Mouse (Mus musculus): ENCODE measurements at regions not wholly inside any gene's neighbourhood (a gene's known extent, or its start where the extent isn't known, plus 50 kb on each side); places are given as distances from the start of the nearest gene placed in this dataset.

GRCm38 (mm10) chr14:71973016-71973415 lies 518.6 kb downstream of the Gm9195 start:
- Histone ChIP-seq H3K36me3 (ENCODE audit: control insufficient read depth, insufficient read depth, low read length) (no peaks in the 10 kb centered on the region), H3K4me1 (ENCODE audit: control insufficient read depth, insufficient read depth, low read depth, low read length) (no peaks in the 10 kb centered on the region), H3K9me3 (ENCODE audit: control insufficient read depth, low read length) (no peaks in the 10 kb centered on the region), H3K27me3 (replicated peaks; ENCODE audit: control insufficient read depth, insufficient read depth, low read length) (no peaks in the 10 kb centered on the region), H3K27ac (ENCODE audit: low read depth, low read length) (no peak overlapping the region), H3K9ac (ENCODE audit: low read depth, low read length) (no peak overlapping the region), H3K4me2 (ENCODE audit: low read length) (no peak overlapping the region), H3K4me3 (ENCODE audit: low read length) (no peak overlapping the region)
- no peak for ATAC-seq
- WGBS, result 88% methylated on average over 4 of the region's 4 CpGs

GRCm38 (mm10) chr14:71972521-71972920 lies 519.1 kb downstream of the Gm9195 start:
- WGBS, result 93% methylated on average over 1 of the region's 1 CpGs
- no peaks in the 10 kb centered on the region for H3K27me3 ChIP-seq (replicated peaks; ENCODE audit: control insufficient read depth, insufficient read depth, low read length)
- no peak for ATAC-seq
- no peak overlapping the region for H3K27ac ChIP-seq (ENCODE audit: low read depth, low read length)
- H3K9ac ChIP-seq (ENCODE audit: low read depth, low read length), result no peak overlapping the region
- no peaks in the 10 kb centered on the region for H3K36me3 ChIP-seq (ENCODE audit: control insufficient read depth, insufficient read depth, low read length)
- no peak overlapping the region for H3K4me3 ChIP-seq (ENCODE audit: low read length)
- no peaks in the 10 kb centered on the region for H3K4me1 ChIP-seq (ENCODE audit: control insufficient read depth, insufficient read depth, low read depth, low read length)
- H3K4me2 ChIP-seq (ENCODE audit: low read length), result no peak overlapping the region
- H3K9me3 ChIP-seq (ENCODE audit: control insufficient read depth, low read length), result no peaks in the 10 kb centered on the region

GRCm38 (mm10) chr14:71967646-71968045 lies 524.0 kb downstream of the Gm9195 start:
- Histone ChIP-seq H3K9ac (ENCODE audit: low read depth, low read length) (no peak overlapping the region), H3K4me2 (ENCODE audit: low read length) (no peak overlapping the region), H3K27me3 (replicated peaks; ENCODE audit: control insufficient read depth, insufficient read depth, low read length) (no peaks in the 10 kb centered on the region), H3K4me3 (ENCODE audit: low read length) (no peak overlapping the region), H3K36me3 (ENCODE audit: control insufficient read depth, insufficient read depth, low read length) (no peaks in the 10 kb centered on the region), H3K4me1 (ENCODE audit: control insufficient read depth, insufficient read depth, low read depth, low read length) (no peaks in the 10 kb centered on the region), H3K9me3 (ENCODE audit: control insufficient read depth, low read length) (no peaks in the 10 kb centered on the region), H3K27ac (ENCODE audit: low read depth, low read length) (no peak overlapping the region)
- 64% methylated on average over 6 of the region's 6 CpGs for WGBS
- no peak for ATAC-seq

- no peak overlapping the region for H3K27ac ChIP-seq (ENCODE audit: low read depth, low read length)
- H3K4me3 ChIP-seq (ENCODE audit: low read length), result no peak overlapping the region
- WGBS, result 3% methylated on average over 4 of the region's 4 CpGs
- peak; percentile 87 for ATAC-seq
- no peaks in the 10 kb centered on the region for H3K27me3 ChIP-seq (replicated peaks; ENCODE audit: control insufficient read depth, insufficient read depth, low read length)
- H3K9me3 ChIP-seq (ENCODE audit: control insufficient read depth, low read length), result no peaks in the 10 kb centered on the region
- H3K4me1 ChIP-seq (ENCODE audit: control insufficient read depth, insufficient read depth, low read depth, low read length), result no peaks in the 10 kb centered on the region
- no peak overlapping the region for H3K9ac ChIP-seq (ENCODE audit: low read depth, low read length)
- no peak overlapping the region for H3K4me2 ChIP-seq (ENCODE audit: low read length)
- no peaks in the 10 kb centered on the region for H3K36me3 ChIP-seq (ENCODE audit: control insufficient read depth, insufficient read depth, low read length)
Observed at GRCm38 (mm10) chr14:71963389-71964169, 528.1 kb downstream of the Gm9195 start.

GRCm38 (mm10) chr14:71948701-71949100 lies 542.9 kb downstream of the Gm9195 start:
- no peak overlapping the region for H3K9ac ChIP-seq (ENCODE audit: low read depth, low read length)
- H3K4me3 ChIP-seq (ENCODE audit: low read length), result no peak overlapping the region
- H3K9me3 ChIP-seq (ENCODE audit: control insufficient read depth, low read length), result no peaks in the 10 kb centered on the region
- no peaks in the 10 kb centered on the region for H3K36me3 ChIP-seq (ENCODE audit: control insufficient read depth, insufficient read depth, low read length)
- no peak overlapping the region for H3K4me2 ChIP-seq (ENCODE audit: low read length)
- no peaks in the 10 kb centered on the region for H3K4me1 ChIP-seq (ENCODE audit: control insufficient read depth, insufficient read depth, low read depth, low read length)
- WGBS, result 87% methylated on average over 2 of the region's 2 CpGs
- H3K27ac ChIP-seq (ENCODE audit: low read depth, low read length), result no peak overlapping the region
- ATAC-seq, result no peak
- no peaks in the 10 kb centered on the region for H3K27me3 ChIP-seq (replicated peaks; ENCODE audit: control insufficient read depth, insufficient read depth, low read length)

GRCm38 (mm10) chr14:71937157-71937485 lies 554.5 kb downstream of the Gm9195 start:
- H3K36me3 ChIP-seq (ENCODE audit: control insufficient read depth, insufficient read depth, low read length), result no peaks in the 10 kb centered on the region
- no peaks in the 10 kb centered on the region for H3K9me3 ChIP-seq (ENCODE audit: control insufficient read depth, low read length)
- H3K27ac ChIP-seq (ENCODE audit: low read depth, low read length), result no peak overlapping the region
- no peaks in the 10 kb centered on the region; the same call in 1 of the 2 replicates for H3K4me1 ChIP-seq (ENCODE audit: control insufficient read depth, insufficient read depth, low read depth, low read length)
- 0 out of 2 replicates have a peak, but pooled peaks cover 2% of the 10 kb centered on the region for H3K27me3 ChIP-seq (replicated peaks; ENCODE audit: control insufficient read depth, insufficient read depth, low read length)
- ATAC-seq, result no peak
- 63% methylated on average over 2 of the region's 2 CpGs for WGBS
- H3K9ac ChIP-seq (ENCODE audit: low read depth, low read length), result no peak overlapping the region
- no peak overlapping the region for H3K4me3 ChIP-seq (ENCODE audit: low read length)
- H3K4me2 ChIP-seq (ENCODE audit: low read length), result no peak overlapping the region

- no peak overlapping the region for H3K4me3 ChIP-seq (ENCODE audit: low read length)
- H3K4me1 ChIP-seq (ENCODE audit: control insufficient read depth, insufficient read depth, low read depth, low read length), result no peaks in the 10 kb centered on the region; the same call in 1 of the 2 replicates
- H3K9ac ChIP-seq (ENCODE audit: low read depth, low read length), result no peak overlapping the region
- H3K4me2 ChIP-seq (ENCODE audit: low read length), result no peak overlapping the region
- no peak overlapping the region for H3K27ac ChIP-seq (ENCODE audit: low read depth, low read length)
- ATAC-seq, result peak; percentile 64; the same call in 1 of the 2 replicates
- 35% methylated on average over 6 of the region's 6 CpGs for WGBS
- H3K36me3 ChIP-seq (ENCODE audit: control insufficient read depth, insufficient read depth, low read length), result no peaks in the 10 kb centered on the region
- H3K9me3 ChIP-seq (ENCODE audit: control insufficient read depth, low read length), result no peaks in the 10 kb centered on the region
- 0 out of 2 replicates have a peak, but pooled peaks cover 2% of the 10 kb centered on the region for H3K27me3 ChIP-seq (replicated peaks; ENCODE audit: control insufficient read depth, insufficient read depth, low read length)
Observed at GRCm38 (mm10) chr14:71936373-71937156, 555.1 kb downstream of the Gm9195 start.

- H3K9me3 ChIP-seq (ENCODE audit: control insufficient read depth, low read length), result no peaks in the 10 kb centered on the region
- no peak overlapping the region for H3K4me2 ChIP-seq (ENCODE audit: low read length)
- no peaks in the 10 kb centered on the region for H3K27me3 ChIP-seq (replicated peaks; ENCODE audit: control insufficient read depth, insufficient read depth, low read length)
- H3K36me3 ChIP-seq (ENCODE audit: control insufficient read depth, insufficient read depth, low read length), result no peaks in the 10 kb centered on the region
- WGBS, result 67% methylated on average over 5 of the region's 5 CpGs
- no peak overlapping the region for H3K27ac ChIP-seq (ENCODE audit: low read depth, low read length)
- ATAC-seq, result no peak
- H3K4me3 ChIP-seq (ENCODE audit: low read length), result no peak overlapping the region
- no peak overlapping the region for H3K9ac ChIP-seq (ENCODE audit: low read depth, low read length)
- H3K4me1 ChIP-seq (ENCODE audit: control insufficient read depth, insufficient read depth, low read depth, low read length), result no peaks in the 10 kb centered on the region
Observed at GRCm38 (mm10) chr14:71915964-71916363, 575.7 kb downstream of the Gm9195 start.

GRCm38 (mm10) chr14:71910936-71911335 lies 580.7 kb downstream of the Gm9195 start:
- H3K9me3 ChIP-seq (ENCODE audit: control insufficient read depth, low read length), result no peaks in the 10 kb centered on the region
- H3K4me1 ChIP-seq (ENCODE audit: control insufficient read depth, insufficient read depth, low read depth, low read length), result no peaks in the 10 kb centered on the region
- no peak overlapping the region for H3K4me3 ChIP-seq (ENCODE audit: low read length)
- no peak for ATAC-seq
- no peaks in the 10 kb centered on the region for H3K36me3 ChIP-seq (ENCODE audit: control insufficient read depth, insufficient read depth, low read length)
- no peak overlapping the region for H3K4me2 ChIP-seq (ENCODE audit: low read length)
- WGBS, result 47% methylated on average over 2 of the region's 2 CpGs
- no peak overlapping the region for H3K9ac ChIP-seq (ENCODE audit: low read depth, low read length)
- no peaks in the 10 kb centered on the region for H3K27me3 ChIP-seq (replicated peaks; ENCODE audit: control insufficient read depth, insufficient read depth, low read length)
- H3K27ac ChIP-seq (ENCODE audit: low read depth, low read length), result no peak overlapping the region

Measured in hindbrain, embryonic 16.5 days (tissue).